Mouse (Mus musculus) heart, embryonic 14.5 days (tissue): ENCODE data around the gene Smg9. TPM values are rescaled to one million over a fixed set of nuclear protein-coding genes. Genes with fewer than 3 reads are reported as not detected.

ENCODE experiments used
- ATAC-seq: fragments of 200-750 bp; cut with Nextera tagmentation; 2 replicates; pipeline ENCODE4 v1.8.0; 2017; ENCODE audit warnings: low read depth, moderate TSS enrichment; ENCODE audit not compliant: insufficient number of reproducible peaks, insufficient read depth, low FRiP score
- H3K27ac ChIP-seq, 2 experiments: fragments of 200-500 bp in 1 of 2; fragments of 300-500 bp in 1 of 2; sonication (generic) in 1 of 2; replicated peaks in 1 of 2; 2 replicates each; pipeline ENCODE4 v1.5.1; 2012 to 2014; ENCODE audit warnings: low read depth in 2 of 2, low read length in 2 of 2, control low read depth in 1 of 2, mild to moderate bottlenecking in 1 of 2, mixed read lengths in 1 of 2; ENCODE audit not compliant: control insufficient read depth in 1 of 2, insufficient read depth in 1 of 2
- H3K27me3 ChIP-seq: fragments of 300-500 bp; sonication (generic); 2 replicates; pipeline ENCODE4 v1.6.1; 2014; ENCODE audit warnings: mild to moderate bottlenecking, low read length, control low read depth; ENCODE audit not compliant: control insufficient read depth, insufficient read depth
- H3K36me3 ChIP-seq: fragments of 300-500 bp; sonication (generic); 2 replicates; pipeline ENCODE4 v1.6.1; 2014; ENCODE audit warnings: mild to moderate bottlenecking, control low read depth, low read length, mixed read lengths; ENCODE audit not compliant: control insufficient read depth, insufficient read depth
- H3K4me1 ChIP-seq, 2 experiments: fragments of 200-500 bp in 1 of 2; fragments of 300-500 bp in 1 of 2; sonication (generic) in 1 of 2; 2 replicates each; pipeline ENCODE4 v1.6.1; 2012 to 2014; ENCODE audit warnings: low read length in 2 of 2, control low read depth in 1 of 2, mixed read lengths in 1 of 2; ENCODE audit not compliant: control insufficient read depth in 2 of 2, insufficient read depth in 2 of 2
- H3K4me2 ChIP-seq: fragments of 300-500 bp; sonication (generic); 2 replicates; pipeline ENCODE4 v1.6.1; 2014; ENCODE audit warnings: mild to moderate bottlenecking, low read length
- H3K4me3 ChIP-seq, 2 experiments: fragments of 200-500 bp in 1 of 2; fragments of 300-500 bp in 1 of 2; sonication (generic) in 1 of 2; 2 replicates each; pipeline ENCODE4 v1.5.1; 2012 to 2014; ENCODE audit warnings: low read length in 2 of 2, mild to moderate bottlenecking in 2 of 2, control low read depth in 1 of 2, low read depth in 1 of 2, moderate library complexity in 1 of 2; ENCODE audit not compliant: control insufficient read depth in 1 of 2, insufficient read depth in 1 of 2
- H3K9ac ChIP-seq: fragments of 300-500 bp; sonication (generic); 2 replicates; pipeline ENCODE4 v1.6.1; 2014; ENCODE audit warnings: mild to moderate bottlenecking, low read length
- H3K9me3 ChIP-seq: fragments of 300-500 bp; sonication (generic); 2 replicates; pipeline ENCODE4 v1.6.1; 2016; ENCODE audit warnings: low read length, control low read depth; ENCODE audit not compliant: control insufficient read depth
- WGBS: fragments of 180-500 bp; shearing (Covaris S2); extraction: QIAGEN DNeasy Blood & Tissue Kit; methylation state at CpG from one replicate; pipeline ENCODE4 v1.1.7; 2014; 5-methylcytosine and 5-hydroxymethylcytosine counted together
- polyA plus RNA-seq: library from polyadenylated mRNA; unstranded; fragments of >200 nt; fragmentation: Nextera tagmentation; extraction: Ambion mirVana; gene quantifications from 2 replicates; pipeline ENCODE4 v1.2.1, GENCODE M21; 2014

The Smg9 gene
- polyA plus RNA-seq, 1 experiment from 2014 or later, result 20.7 TPM

GRCm38 (mm10) chr7:24364827-24365226, 34.6 kb upstream of the Smg9 start:
- peak; percentile 59; the same call in 1 of the 2 replicates for ATAC-seq
- Histone ChIP-seq H3K27me3 (no peaks in the 10 kb centered on the region), H3K9ac (no peak overlapping the region), H3K9me3 (no peaks in the 10 kb centered on the region), H3K27ac (no peak overlapping the region), H3K4me2 (no peak overlapping the region), H3K36me3 (no peaks in the 10 kb centered on the region), H3K4me3 (no peak overlapping the region), H3K4me1 (no peaks in the 10 kb centered on the region; a peak in 1 of 4 replicates)
- WGBS, result 22% methylated on average over 10 of the region's 10 CpGs

- 55% methylated on average over 5 of the region's 5 CpGs for whole genome bisulfite sequencing
- H3K9ac ChIP-seq, result no peak overlapping the region
- ATAC-seq, result no peak
Observed at GRCm38 (mm10) chr7:24365258-24366014, 34.0 kb upstream of the Smg9 start.

GRCm38 (mm10) chr7:24366716-24367632, 32.4 kb upstream of the Smg9 start:
- no peak for ATAC-seq
- Histone ChIP-seq H3K4me1 (no peaks in the 10 kb centered on the region; a peak in 1 of 4 replicates), H3K4me2 (no peak overlapping the region), H3K36me3 (no peaks in the 10 kb centered on the region), H3K4me3 (no peak overlapping the region), H3K9me3 (no peaks in the 10 kb centered on the region), H3K9ac (no peak overlapping the region), H3K27ac (no peak overlapping the region), H3K27me3 (no peaks in the 10 kb centered on the region)
- WGBS, result 75% methylated on average over 15 of the region's 15 CpGs

More at GRCm38 (mm10) chr7:24365258-24366014, 34.0 kb upstream of the Smg9 start:
- Histone ChIP-seq H3K4me1 (no peaks in the 10 kb centered on the region; a peak in 1 of 4 replicates), H3K4me2 (no peak overlapping the region), H3K9me3 (no peaks in the 10 kb centered on the region), H3K36me3 (no peaks in the 10 kb centered on the region), H3K27ac (no peak overlapping the region), H3K4me3 (no peak overlapping the region), H3K27me3 (no peaks in the 10 kb centered on the region)

- Histone ChIP-seq H3K4me3 (no peak overlapping the region), H3K36me3 (no peaks in the 10 kb centered on the region), H3K9ac (no peak overlapping the region), H3K27ac (no peak overlapping the region), H3K4me2 (no peak overlapping the region), H3K27me3 (no peaks in the 10 kb centered on the region), H3K4me1 (peaks cover 0 to 3% of the 10 kb centered on the region in 2 experiments; a peak in 1 of 4 replicates), H3K9me3 (no peaks in the 10 kb centered on the region)
- no peak for ATAC-seq
- 56% methylated on average over 4 of the region's 4 CpGs for WGBS
Observed at GRCm38 (mm10) chr7:24368226-24368625, 31.2 kb upstream of the Smg9 start.

GRCm38 (mm10) chr7:24368946-24369345, 30.5 kb upstream of the Smg9 start:
- no peaks in the 10 kb centered on the region for H3K36me3 ChIP-seq
- H3K27me3 ChIP-seq, result no peaks in the 10 kb centered on the region
- H3K4me3 ChIP-seq, result no peak overlapping the region
- ATAC-seq, result no peak
- WGBS, result 84% methylated on average over 7 of the region's 7 CpGs
- H3K27ac ChIP-seq, result no peak overlapping the region
- no peaks in the 10 kb centered on the region for H3K9me3 ChIP-seq
- peaks cover 0 to 5% of the 10 kb centered on the region in 2 experiments; a peak in 1 of 4 replicates for H3K4me1 ChIP-seq
- H3K4me2 ChIP-seq, result no peak overlapping the region
- no peak overlapping the region for H3K9ac ChIP-seq

- Histone ChIP-seq H3K4me2 (peak within 1 kb of the TSS; percentile 13), H3K27ac (no peak within 1 kb of the TSS), H3K4me3 (no peak within 1 kb of the TSS), H3K36me3 (no peaks in the 10 kb centered on the region), H3K9me3 (no peaks in the 10 kb centered on the region), H3K4me1 (peaks cover 0 to 5% of the 10 kb centered on the region in 2 experiments; a peak in 1 of 4 replicates), H3K27me3 (no peaks in the 10 kb centered on the region), H3K9ac (no peak within 1 kb of the TSS; the same call in 1 of the 2 replicates)
- ATAC-seq, result no peak
- 38% methylated on average over 23 of the region's 23 CpGs for WGBS
Observed at GRCm38 (mm10) chr7:24369731-24370541, 29.5 kb upstream of the Smg9 start, which contains the start of gene Kcnn4. Gene Kcnn4, plus strand, starts transcription at chr7:24370263.
